Mouse (Mus musculus) 416B (cell line): ENCODE results near the gene Cdh20.

ENCODE experiments used
- DNase-seq: peaks from one replicate; pipeline ENCODE4 v3.0.0; 2011; ENCODE audit warnings: low read depth

The Cdh20 gene

DNA sequence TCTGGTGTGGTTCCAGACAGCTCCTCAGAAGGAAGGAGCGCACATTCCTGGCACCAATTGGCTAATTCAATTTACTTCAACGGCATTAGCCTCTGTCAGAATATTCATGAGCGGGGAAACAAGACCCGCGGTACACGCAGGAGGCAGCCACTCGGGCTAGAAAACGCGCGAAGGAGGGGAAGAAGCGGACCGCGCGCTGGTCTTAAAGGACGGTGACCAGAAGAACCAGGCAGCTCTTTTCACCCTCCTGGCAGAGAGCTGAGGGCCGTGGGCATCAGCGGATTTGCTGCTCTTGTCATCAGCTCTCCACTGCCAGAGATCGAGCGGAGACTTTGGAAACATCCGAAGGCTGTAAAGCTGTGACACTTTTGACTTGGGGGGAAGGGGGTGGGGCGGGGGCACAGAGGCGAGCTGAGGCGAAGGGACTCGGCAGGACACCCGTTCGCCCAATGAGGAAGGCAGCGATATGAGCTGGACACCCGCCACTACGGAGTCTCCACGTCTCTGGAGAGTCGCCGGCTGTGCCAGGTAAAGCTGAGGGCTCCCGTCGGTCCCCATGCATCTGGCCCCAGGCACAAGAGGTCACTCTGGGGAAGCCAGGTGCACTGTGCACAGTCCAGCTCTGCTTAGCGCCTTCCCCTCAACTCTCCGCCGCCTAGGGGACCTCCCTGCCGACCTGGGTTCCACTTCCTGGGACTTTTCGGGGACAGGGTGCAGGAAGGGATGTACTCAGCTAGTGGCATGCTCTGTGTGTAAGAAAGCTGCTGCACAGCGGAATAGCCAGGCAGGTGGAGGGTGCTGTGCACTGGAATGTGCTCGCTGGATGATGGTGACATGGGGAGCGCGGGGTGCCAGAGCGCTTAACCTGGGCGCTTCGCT is at the start of gene Cdh20:
Gene Cdh20 (plus strand): TSS at position 159 of the 879 bp plus-strand sequence.
- no peak for DNase-seq

DNA sequence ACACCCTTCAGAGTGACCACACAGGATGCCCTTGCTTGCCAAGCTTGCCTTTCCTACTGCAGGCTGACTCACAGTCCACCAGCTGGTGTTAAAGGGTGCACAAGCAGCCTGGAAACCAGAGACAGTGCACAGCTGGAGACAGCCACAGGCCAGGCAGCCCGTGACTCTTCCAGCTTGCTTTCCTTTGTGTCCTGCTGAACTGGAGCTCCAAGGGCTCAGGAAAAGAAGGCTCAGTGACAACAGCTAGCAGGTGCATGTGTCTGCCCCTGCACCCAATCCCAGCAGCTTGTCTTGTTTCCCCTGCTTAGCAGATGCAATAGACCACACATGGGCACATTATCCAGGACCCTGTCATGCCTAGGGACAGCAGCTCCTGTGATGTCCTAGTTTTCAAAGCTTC is 21.5 kb upstream of the Cdh20 start:
- DNase-seq, result peak; percentile 13

DNA sequence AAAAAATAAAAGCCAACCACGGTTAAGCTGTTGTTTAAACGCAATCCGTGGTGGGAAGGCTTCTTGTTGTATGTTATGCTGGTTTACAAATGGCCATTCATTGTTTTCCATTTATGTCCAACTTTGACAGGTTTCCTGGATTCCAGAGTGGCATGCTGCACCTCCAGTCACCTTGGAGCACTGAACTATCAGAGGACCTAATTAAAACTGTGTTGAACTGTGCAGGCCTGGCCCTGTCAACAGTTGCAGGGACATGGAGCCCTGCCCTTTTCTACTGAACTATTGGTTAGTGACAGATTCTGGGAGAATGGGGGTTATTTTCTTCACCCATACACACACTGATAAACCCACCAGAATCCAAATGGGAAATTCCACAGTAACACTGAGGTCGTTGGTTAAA is 20.9 kb upstream of the Cdh20 start:
- no peak for DNase-seq

DNA sequence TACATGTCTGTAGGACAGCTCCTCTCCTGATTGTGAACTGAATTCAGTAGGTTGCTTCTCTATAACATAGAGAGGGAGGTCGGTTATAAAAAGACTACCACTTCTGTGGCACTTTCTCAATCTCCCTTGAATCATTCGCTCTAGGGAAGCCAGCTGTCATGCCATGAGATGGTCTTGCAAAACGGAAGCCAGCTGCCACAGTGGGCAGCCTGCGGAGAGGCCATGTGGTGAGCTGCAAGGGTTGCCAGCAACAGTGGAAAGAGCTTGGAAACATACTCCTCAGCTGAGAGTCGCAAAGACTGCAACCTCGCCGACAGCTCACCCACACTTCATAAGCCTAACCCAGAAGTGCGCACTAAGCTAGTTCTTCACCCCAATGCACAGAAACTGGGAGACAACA is 13.8 kb upstream of the Cdh20 start:
- peak; percentile 41 for DNase-seq

DNA sequence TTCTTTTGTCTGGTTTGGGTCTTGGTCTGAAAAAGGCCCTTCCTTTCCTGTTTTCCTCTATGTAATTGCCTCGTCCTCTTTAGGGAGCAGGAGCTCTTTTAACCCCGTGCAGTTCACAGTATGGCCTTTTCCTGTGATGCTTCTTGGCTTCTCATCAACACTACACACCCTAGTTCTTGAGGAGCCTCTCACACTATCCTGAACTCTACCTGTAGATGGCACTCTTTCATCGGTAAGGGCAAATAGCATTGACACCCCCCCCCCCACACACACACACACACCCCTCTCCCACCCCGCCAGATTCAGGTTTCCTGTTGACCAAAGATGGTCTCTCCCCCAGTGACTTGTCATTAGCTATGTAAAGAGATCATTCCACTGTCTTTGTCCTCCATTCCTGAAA is 12.4 kb upstream of the Cdh20 start:
- DNase-seq, result no peak

DNA sequence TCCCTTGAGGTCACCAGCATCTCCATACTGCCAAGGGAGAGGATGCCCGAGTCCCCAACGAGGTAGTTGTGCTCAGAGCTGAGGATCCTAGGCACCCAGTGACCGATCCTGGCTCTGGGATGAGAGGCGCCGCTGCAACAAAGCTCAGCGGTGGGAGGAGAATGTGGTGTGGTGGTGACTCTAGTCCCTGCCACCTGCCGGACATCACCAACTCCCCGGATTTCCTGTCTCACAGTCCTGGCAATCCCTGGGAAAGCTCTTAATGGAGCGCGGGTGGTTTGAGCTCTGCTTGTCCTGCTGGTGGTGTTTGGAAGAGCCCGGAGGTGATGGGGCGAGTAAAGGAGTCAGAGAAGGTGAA is 900 bp downstream of the Cdh20 start:
- DNase-seq, result no peak

DNA sequence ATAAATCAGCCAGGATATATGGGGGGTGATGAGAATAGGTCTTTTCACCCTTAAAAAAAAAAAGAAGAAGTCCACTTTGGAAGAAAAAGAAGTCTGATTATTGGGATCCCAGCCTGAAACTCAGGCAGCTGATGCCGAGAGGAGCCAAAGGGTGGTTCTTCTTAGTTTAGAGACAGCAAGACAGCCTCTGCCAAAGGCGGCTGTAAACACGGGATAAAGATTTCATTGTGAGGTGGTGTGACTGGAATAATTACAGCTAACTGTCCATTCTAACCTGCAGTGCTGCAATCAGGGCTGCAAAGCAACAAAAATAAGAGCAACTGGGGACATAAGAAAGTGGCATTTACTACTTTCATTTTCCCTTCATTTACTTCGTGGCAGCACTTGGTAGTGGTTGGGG is 3.6 kb downstream of the Cdh20 start:
- DNase-seq, result no peak

DNA sequence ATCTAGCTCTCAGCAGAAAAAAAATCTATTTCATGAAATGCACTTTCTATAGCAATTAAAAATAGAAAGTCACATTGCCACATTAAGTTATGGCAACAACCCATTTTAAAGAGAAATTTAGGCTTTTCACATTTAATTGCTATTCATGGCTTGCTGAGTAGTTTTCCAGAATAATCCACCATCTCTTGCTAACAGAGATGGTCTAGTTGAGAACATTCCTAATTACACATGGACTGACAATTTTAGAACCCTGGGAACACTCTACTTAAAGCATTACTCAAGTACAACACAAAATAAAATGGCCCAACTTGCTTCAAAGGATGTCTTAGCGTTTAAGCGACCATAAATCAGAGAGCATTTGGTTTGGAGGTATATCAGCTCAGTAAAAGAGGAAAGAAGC is 4.9 kb downstream of the Cdh20 start:
- DNase-seq, result no peak

DNA sequence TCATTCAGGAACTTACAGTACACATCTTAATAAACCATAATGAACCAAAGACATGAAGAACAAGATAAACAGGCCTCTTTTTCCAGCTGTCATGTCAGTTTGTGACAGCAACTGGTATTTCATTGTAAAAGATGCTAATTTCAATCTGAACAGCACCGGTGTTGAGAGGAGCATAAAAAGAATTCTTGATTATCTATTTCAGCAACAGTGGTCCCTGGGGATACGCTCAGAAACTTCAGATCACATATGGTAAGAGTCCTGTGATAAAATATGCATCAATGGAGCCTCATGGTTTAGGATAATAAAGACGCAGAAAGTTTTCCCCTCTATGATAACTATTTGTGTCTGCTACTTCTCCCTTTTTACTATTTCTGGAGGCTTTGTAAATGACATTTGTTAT is 25.2 kb downstream of the Cdh20 start:
- no peak for DNase-seq

DNA sequence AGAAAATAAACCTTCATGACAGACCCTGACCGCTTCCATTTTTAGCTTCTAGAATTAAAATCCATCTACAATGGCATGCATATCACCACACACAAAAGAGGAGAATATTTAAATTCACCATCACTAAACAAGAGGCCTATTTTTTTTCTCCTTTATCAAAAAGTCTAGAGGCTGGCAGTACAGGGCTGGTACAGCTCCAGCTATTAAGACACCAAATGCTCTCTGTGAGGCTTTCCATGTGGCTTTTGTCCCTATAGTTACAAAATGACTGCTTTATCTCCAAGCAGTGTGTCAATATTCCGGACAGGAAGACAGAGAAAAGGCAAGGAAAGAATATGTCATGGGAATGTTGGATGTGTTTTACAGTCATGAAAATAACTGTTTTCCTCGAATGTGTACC is 27.8 kb downstream of the Cdh20 start:
- DNase-seq, result no peak

DNA sequence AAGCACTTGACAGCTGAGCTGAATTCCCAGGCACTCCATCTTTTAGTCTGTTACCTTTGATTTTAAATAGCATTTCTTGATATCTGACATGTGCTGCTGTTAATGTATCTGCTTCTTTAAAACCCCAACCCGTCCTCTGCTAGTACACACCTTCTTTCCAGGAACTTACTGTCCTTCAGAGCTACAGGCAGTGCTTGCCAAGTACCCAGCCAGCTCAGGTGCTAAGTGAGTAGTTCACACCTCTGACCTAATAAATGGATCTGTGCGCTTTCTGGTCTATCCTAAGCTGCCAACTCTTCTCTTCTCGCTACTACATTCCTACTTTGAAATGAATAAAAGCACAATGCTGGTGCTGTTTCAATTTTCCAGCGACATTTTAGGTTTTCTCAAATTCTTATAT is 28.8 kb downstream of the Cdh20 start:
- DNase-seq, result no peak

DNA sequence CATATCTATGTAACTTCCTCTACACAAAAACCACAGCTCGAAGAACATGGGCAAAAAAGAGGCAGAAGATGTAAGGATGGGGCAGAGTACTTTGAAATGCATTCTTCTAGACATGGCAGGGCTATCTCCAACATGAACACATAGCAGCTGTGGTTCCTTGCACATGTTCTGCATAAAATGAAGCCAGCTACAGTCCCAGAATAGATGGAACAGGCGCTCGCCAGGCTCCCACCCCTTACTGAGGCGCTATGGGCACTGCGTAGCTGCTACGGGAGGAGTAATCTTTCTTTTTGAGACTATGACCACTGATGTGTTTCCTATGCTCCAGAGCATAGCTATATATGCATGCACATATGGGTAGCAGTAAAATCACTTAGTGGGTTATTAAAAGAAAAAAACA is 36.4 kb downstream of the Cdh20 start:
- DNase-seq, result no peak

DNA sequence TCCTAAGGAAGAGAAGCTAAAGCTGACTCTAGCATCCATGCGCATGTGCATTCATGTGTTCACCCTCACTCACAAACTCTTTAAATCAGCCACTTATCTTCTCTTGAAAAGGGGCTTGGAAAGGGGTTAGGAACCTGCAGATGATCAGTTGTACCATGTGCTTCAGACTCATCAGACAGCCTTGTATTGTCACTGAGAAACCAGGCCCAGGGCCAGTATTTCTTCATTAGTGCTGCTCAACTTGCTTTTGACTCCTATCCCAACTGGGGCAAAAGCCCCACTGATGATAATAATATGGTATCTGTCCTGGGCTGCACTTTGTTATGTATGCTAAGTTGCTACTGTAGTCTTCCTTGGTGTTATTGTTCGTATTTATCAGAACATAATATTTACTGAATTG is 38.9 kb downstream of the Cdh20 start:
- DNase-seq, result no peak

DNA sequence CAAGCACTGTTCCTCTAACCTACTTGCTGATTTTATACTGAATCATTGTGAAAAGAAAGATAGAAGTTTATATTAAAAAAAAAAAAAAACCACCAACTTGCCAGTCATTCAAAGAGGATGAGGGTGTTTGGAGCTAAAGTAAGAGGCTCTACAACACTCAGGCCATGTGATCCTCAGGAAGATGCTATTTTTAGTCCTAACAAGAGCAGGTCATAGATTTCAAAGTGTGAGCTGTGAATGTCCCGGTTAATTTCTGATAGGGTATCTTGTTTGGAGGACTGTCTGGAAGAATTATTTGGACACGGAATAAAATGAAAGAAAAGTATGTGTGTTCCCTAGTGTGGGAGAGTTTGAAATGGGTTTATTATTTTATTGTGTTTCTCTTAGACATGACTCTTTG is 49.2 kb downstream of the Cdh20 start:
- DNase-seq, result no peak

DNA sequence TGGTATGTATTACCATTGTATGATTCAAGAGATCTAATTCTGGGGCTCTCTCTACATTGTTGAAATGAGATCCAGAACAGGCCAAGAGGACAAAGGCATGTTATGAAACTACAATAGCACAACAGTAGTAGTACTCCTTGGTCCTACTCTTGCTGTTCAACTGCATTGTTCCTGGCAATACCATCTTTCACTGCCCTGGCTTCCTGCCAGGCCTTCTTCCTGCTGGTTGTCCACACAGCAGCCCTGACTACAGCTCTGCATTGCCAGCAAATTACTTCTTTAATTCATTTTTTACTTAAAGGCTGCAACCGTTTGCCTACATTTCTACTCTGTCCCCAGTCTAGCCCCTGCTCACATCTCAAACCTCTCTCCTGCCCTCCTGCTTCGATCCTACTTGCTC is 59.8 kb downstream of the Cdh20 start:
- peak; percentile 1 for DNase-seq

DNA sequence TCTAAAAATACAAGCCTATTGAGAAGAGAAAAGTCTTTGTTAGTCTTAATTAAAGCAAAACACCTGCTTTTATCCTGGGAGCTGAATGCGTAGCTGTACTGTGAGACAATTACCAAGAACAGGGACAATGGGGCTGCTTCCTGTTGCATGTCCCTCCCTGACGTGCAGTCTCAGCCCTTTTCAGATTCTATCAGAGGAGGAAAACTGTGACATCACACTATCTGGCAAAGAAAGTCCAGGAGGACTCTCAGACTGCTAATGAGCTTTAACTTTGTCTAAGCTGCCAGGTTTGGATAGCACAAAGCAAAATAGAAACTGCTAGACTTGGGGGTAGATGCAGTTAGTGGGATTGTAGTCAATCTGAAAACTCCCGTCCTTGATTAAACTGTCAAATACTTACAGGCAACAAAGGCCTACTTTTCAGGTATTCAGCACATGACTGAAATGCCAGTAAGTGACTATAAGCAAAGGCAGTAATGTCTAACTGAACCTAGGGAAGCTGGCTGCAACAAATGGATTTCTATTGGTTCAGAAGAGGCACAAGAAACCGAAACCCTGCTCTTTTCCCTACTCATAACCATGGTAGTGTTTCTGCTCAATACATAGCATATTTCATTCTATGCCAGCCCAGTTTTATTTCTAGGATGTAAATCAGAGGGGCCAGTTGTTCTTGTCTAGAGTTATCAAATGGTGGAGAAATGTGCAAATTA is 70.0 kb downstream of the Cdh20 start:
- no peak for DNase-seq

DNA sequence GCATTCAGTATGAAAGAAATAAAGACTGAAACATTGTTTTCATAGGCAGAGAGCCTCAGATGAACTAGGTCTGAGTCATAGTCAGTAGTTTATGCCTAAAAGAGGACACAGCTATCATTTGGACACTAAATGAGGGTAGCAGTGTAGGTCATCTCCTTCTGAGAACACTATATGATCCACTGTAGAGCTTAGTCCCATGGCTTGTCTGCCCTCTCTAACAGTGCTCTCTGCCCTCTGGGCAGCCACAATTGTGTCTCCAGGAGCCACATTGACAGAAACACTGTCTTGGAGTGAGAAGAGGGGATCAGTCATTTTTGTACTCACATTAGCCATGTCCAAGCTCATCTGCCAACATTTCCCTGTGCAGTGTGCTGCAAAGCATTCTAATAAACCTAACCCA is 70.7 kb downstream of the Cdh20 start:
- DNase-seq, result no peak

DNA sequence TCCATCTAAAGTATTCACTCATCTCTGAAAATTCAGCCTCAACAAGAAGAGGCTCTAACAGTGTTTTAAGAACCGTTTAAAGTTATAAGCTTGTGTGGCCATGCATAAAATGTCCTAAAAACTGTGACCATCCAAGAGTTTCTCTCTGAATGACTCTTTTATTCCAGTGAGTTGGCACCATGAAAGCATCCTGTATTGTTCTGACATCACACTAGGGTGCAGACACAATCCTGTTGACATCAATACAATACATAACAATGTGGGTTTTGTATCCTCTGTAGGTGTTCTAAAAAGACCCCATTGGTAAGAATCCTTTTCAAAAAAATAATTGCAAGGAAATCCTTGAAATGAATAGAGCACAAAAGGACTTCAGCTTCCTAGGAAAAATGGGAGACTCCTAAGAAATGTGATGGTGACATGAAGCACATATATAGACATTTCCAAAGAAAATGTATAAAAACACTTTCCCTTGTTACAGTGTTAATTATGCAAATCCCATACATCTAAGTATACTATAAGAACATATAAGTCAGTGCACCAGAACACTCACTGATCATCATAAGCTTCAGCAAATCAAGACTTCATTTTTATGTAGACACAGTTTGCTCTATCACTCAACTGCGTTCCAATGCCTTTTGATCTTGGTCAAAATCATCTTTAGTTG is 80.1 kb downstream of the Cdh20 start:
- no peak for DNase-seq

DNA sequence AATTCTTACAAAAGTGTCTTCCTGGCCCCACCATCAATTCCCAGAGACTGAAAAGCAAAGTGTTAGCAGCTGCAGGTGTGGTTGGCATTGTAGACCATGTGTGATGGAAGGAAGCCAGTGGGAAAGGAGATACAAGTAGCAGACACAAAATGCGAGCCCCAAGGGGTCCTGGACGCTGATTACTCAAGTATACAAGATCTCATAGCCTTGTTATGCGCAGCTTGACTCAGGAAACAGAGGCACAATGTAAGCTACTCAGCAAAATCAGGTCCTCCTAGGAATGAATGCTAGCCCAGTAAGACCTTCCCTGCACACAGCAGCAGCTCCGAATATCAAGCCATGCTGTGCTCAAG is 80.6 kb downstream of the Cdh20 start:
- DNase-seq, result no peak

DNA sequence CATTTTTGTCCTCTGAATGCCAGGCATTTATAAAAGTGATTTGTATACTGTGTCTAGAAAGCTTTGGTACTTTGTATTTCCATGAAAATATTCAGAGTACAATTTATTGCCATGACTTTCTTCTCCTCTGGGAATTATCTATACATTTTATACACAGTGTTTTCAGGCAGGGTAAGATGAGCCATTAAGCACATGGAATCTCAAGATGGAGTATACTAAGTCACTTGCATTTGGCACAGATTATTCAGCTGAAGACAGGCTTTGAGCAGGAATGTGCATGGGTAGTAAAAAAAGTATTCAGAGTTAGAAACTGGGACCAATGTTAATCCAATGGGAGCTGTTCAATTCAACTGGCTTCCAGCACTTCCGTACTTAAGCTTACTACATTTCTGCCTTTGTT is 109.1 kb downstream of the Cdh20 start:
- no peak for DNase-seq

DNA sequence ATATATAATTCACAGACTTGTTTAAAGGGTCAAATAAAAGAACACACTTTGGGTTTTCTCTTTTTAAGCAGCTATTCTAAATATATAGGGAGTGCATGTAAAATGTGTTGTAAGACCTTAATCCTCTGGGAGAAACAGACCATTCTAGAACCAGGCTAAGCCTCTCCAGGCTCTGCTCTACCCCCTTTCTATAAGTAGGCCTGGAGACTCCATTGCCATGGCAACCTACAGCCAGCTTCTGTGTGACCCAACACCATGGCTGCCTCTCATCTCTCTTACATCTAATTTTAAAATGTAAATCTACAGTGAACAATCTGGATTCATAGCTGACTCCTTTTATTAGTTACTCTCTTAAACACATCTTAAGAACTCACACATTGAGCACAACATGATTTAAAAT is 133.5 kb downstream of the Cdh20 start:
- DNase-seq, result no peak

DNA sequence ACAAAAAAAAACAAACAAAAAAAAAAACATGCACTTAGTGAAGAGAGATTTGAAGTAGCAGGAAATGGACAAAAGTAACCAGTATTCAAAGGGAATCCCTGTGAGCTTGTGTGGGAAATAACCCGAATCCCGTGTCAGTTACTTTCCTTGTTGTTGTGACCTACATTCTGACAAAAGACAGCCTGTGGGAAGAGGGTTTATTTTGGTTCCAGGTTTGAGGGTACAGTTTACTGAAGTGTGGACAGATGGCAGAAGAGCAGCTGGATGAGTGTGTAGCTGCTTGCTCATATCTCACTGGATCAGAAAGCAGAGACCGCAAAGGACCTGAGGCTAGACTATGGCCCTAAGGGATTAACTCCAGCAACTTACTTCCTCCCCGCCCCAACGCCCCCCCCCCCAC is 135.1 kb downstream of the Cdh20 start:
- no peak for DNase-seq

DNA sequence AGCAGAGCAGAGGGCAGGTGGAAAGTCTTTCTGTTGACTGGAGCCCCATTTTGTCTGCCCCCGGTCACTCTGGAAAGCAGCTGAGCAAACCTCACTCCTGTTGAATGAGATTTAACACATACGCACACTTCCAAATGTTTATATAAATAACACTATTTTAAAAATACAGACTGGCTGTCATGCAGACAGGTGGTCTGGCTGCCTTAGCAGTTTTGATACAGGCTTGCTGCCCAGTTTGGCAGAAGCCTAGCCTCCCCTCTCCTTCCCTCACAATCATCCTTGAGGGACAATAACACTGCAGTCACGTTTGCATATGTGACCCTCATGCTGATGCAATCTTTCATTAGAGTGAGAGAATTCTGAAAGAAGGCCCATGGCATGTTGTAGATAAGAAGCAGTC is 144.1 kb downstream of the Cdh20 start:
- no peak for DNase-seq
